Mouse (Mus musculus) limb, embryonic 12.5 days (tissue): ENCODE measurements around the gene Ppp1r32. TPM values are rescaled to one million over a fixed set of nuclear protein-coding genes. Genes with fewer than 3 reads are reported as not detected.

Experiments
- ATAC-seq: fragments of 200-750 bp; cut with Nextera tagmentation; 2 replicates; pipeline ENCODE4 v1.8.0; 2017; ENCODE audit warnings: low read depth, moderate TSS enrichment; ENCODE audit not compliant: insufficient number of reproducible peaks, insufficient read depth, low FRiP score, low TSS enrichment
- H3K27ac ChIP-seq: fragments of 300-500 bp; sonication (generic); 2 replicates; pipeline ENCODE4 v1.5.1; 2016; ENCODE audit warnings: mild to moderate bottlenecking, moderate library complexity
- H3K27me3 ChIP-seq: fragments of 300-500 bp; sonication (generic); 2 replicates; pipeline ENCODE4 v1.6.1; 2016; ENCODE audit warnings: mild to moderate bottlenecking, moderate library complexity
- H3K36me3 ChIP-seq: fragments of 300-500 bp; sonication (generic); 2 replicates; pipeline ENCODE4 v1.6.1; 2016; ENCODE audit warnings: mild to moderate bottlenecking, moderate library complexity
- H3K4me1 ChIP-seq: fragments of 300-500 bp; sonication (generic); replicated peaks from 2 replicates; pipeline ENCODE4 v1.6.1; 2016
- H3K4me2 ChIP-seq: fragments of 300-500 bp; sonication (generic); 2 replicates; pipeline ENCODE4 v1.6.1; 2016; ENCODE audit warnings: mild to moderate bottlenecking, moderate library complexity
- H3K4me3 ChIP-seq: fragments of 300-500 bp; sonication (generic); replicated peaks from 2 replicates; pipeline ENCODE4 v1.5.1; 2016; ENCODE audit warnings: mild to moderate bottlenecking
- H3K9ac ChIP-seq: fragments of 300-500 bp; sonication (generic); replicated peaks from 2 replicates; pipeline ENCODE4 v1.6.1; 2016; ENCODE audit warnings: mild to moderate bottlenecking, moderate library complexity
- H3K9me3 ChIP-seq: fragments of 300-500 bp; sonication (generic); 2 replicates; pipeline ENCODE4 v1.6.1; 2016; ENCODE audit warnings: mild to moderate bottlenecking, moderate library complexity
- WGBS: fragments of 180-500 bp; shearing (Covaris S2); methylation state at CpG from one replicate; pipeline ENCODE4 v1.1.7; 2016; 5-methylcytosine and 5-hydroxymethylcytosine counted together
- polyA plus RNA-seq: library from polyadenylated mRNA; unstranded; fragments of >200 nt; fragmentation: Nextera tagmentation; extraction: Ambion mirVana; gene quantifications from 2 replicates; pipeline ENCODE4 v1.2.1, GENCODE M21; 2016

Ppp1r32 gene
- polyA plus RNA-seq, 1 experiment from 2014 or later = not detected

- peaks cover 59% of the 10 kb centered on the region for H3K27me3 ChIP-seq
- no peak for ATAC-seq
Observed at GRCm38 (mm10) chr19:10424751-10425150, 58.0 kb downstream of the Ppp1r32 start.

More at GRCm38 (mm10) chr19:10424751-10425150, 58.0 kb downstream of the Ppp1r32 start:
- H3K27ac ChIP-seq = no peak overlapping the region
- H3K9me3 ChIP-seq = no peaks in the 10 kb centered on the region
- no peak overlapping the region for H3K4me3 ChIP-seq
- 60% methylated on average over 1 of the region's 1 CpGs for WGBS
- H3K4me1 ChIP-seq = peaks cover 52% of the 10 kb centered on the region
- no peak overlapping the region for H3K9ac ChIP-seq
- H3K36me3 ChIP-seq = no peaks in the 10 kb centered on the region
- H3K4me2 ChIP-seq = no peak overlapping the region

Other genes starting within 250 kb of the Ppp1r32 start
- gene Myrf, start 242.2 kb downstream of the Ppp1r32 start, polyA plus RNA-seq = 2.6 and 2.7 TPM in 2 replicates
- 1.8 and 2.4 TPM in 2 replicates for gene Dagla, start 178.1 kb downstream of the Ppp1r32 start, polyA plus RNA-seq
- 0.33 and 0.84 TPM in 2 replicates for gene Syt7, start 93.8 kb downstream of the Ppp1r32 start, polyA plus RNA-seq
- 0.10 and 0.26 TPM in 2 replicates for gene Lrrc10b, start 25.5 kb downstream of the Ppp1r32 start, polyA plus RNA-seq
- gene Cpsf7, start 42.3 kb upstream of the Ppp1r32 start, polyA plus RNA-seq = 49.1 and 54.9 TPM in 2 replicates
- gene Sdhaf2, start 43.2 kb upstream of the Ppp1r32 start, polyA plus RNA-seq = 59.3 and 60.7 TPM in 2 replicates
- gene Tmem216, start 73.3 kb upstream of the Ppp1r32 start, polyA plus RNA-seq = 63.1 and 69.0 TPM in 2 replicates
- gene Cyb561a3, start 94.2 kb upstream of the Ppp1r32 start, polyA plus RNA-seq = 17.0 and 18.0 TPM in 2 replicates
- gene Tmem138, start 94.4 kb upstream of the Ppp1r32 start, polyA plus RNA-seq = 38.9 and 43.3 TPM in 2 replicates
- gene Ddb1, start 122.4 kb upstream of the Ppp1r32 start, polyA plus RNA-seq = 467 and 486 TPM in 2 replicates
- 17.4 and 18.2 TPM in 2 replicates for gene Tkfc, start 122.7 kb upstream of the Ppp1r32 start, polyA plus RNA-seq
- gene Vwce, start 151.3 kb upstream of the Ppp1r32 start, polyA plus RNA-seq = 2.9 and 3.5 TPM in 2 replicates
- gene Pga5, start 195.1 kb upstream of the Ppp1r32 start, polyA plus RNA-seq = not detected in 2 replicates
- gene Vps37c, start 205.8 kb upstream of the Ppp1r32 start, polyA plus RNA-seq = 27.6 and 33.4 TPM in 2 replicates